Mouse (Mus musculus) spleen, adult 12 weeks (tissue): ENCODE data around the gene Vmn2r39.
"Not testable (repeated sequence)": the region's sequence is repeated elsewhere in the genome, so short reads cannot be mapped to it uniquely, and the experiment has no call there.

ENCODE experiments used
- DNase-seq: peaks from one replicate; pipeline ENCODE4 v3.0.0; 2022; ENCODE audit warnings: low spot score

Vmn2r39 gene

GRCm38 (mm10) chr7:9030698-9031097 lies at the start of gene Vmn2r39:
Gene Vmn2r39 (minus strand): TSS chr7:9030798.
- DNase-seq, result not testable (repeated sequence)

GRCm38 (mm10) chr7:9065353-9065752 lies 34.8 kb upstream of the Vmn2r39 start:
- DNase-seq, result not testable (repeated sequence)
